Mouse (Mus musculus) ES-CJ7 (cell line): ENCODE measurements at regions not wholly inside any gene's neighbourhood (a gene's known extent, or its start where the extent isn't known, plus 50 kb on each side); places are given as distances from the start of the nearest gene placed in this dataset.
A peak's percentile ranks its signal among the peaks of the same experiment; 100 is the strongest.

ENCODE experiments used
- DNase-seq: peaks from one replicate; pipeline ENCODE4 v3.0.0; 2011; ENCODE audit warnings: low read depth, low spot score

GRCm38 (mm10) chr15:56979353-56979752, 498.1 kb downstream of the Slc22a22 start:
- DNase-seq, result no peak

GRCm38 (mm10) chr15:56975446-56976433, 501.7 kb downstream of the Slc22a22 start:
- no peak for DNase-seq

- no peak for DNase-seq
Measured at GRCm38 (mm10) chr15:56970140-56970539, 507.3 kb downstream of the Slc22a22 start.

- DNase-seq, result no peak
Measured at GRCm38 (mm10) chr15:56956356-56956755, 521.1 kb downstream of the Slc22a22 start.

- no peak for DNase-seq
Measured at GRCm38 (mm10) chr15:56952176-56952575, 525.2 kb downstream of the Slc22a22 start.

- no peak for DNase-seq
Measured at GRCm38 (mm10) chr15:56950824-56951223, 526.6 kb downstream of the Slc22a22 start.

GRCm38 (mm10) chr15:56940891-56941290, 536.5 kb downstream of the Slc22a22 start:
- DNase-seq, result no peak

GRCm38 (mm10) chr15:56896553-56896952, 580.9 kb downstream of the Slc22a22 start:
- no peak for DNase-seq

GRCm38 (mm10) chr15:56881501-56881900, 595.9 kb downstream of the Slc22a22 start:
- no peak for DNase-seq

GRCm38 (mm10) chr15:56865879-56866278, 611.5 kb downstream of the Slc22a22 start:
- DNase-seq, result no peak

- DNase-seq, result no peak
Measured at GRCm38 (mm10) chr15:56865035-56865804, 612.2 kb downstream of the Slc22a22 start.

GRCm38 (mm10) chr15:56858627-56859334, 618.6 kb downstream of the Slc22a22 start:
- no peak for DNase-seq

GRCm38 (mm10) chr15:56858134-56858533, 619.3 kb downstream of the Slc22a22 start:
- DNase-seq, result no peak

GRCm38 (mm10) chr15:56856057-56856456, 621.4 kb downstream of the Slc22a22 start:
- DNase-seq, result peak; percentile 72

GRCm38 (mm10) chr15:56853106-56853505, 624.3 kb downstream of the Slc22a22 start:
- DNase-seq, result no peak

- no peak for DNase-seq
Measured at GRCm38 (mm10) chr15:56847469-56848128, 629.8 kb downstream of the Slc22a22 start.

GRCm38 (mm10) chr15:56844574-56844973, 632.9 kb downstream of the Slc22a22 start:
- no peak for DNase-seq

GRCm38 (mm10) chr15:56841516-56841915, 635.9 kb downstream of the Slc22a22 start:
- no peak for DNase-seq

- no peak for DNase-seq
Measured at GRCm38 (mm10) chr15:56837292-56837691, 640.1 kb downstream of the Slc22a22 start.

GRCm38 (mm10) chr15:56834621-56835020, 642.8 kb downstream of the Slc22a22 start:
- DNase-seq, result no peak

GRCm38 (mm10) chr15:56832666-56833065, 644.8 kb downstream of the Slc22a22 start:
- DNase-seq, result no peak
